Mouse (Mus musculus) heart, embryonic 16.5 days (tissue): Measurements from ENCODE around the gene Yipf1. TPM values are rescaled to one million over a fixed set of nuclear protein-coding genes. Genes with fewer than 3 reads are reported as not detected.
A peak's percentile ranks its signal among the peaks of the same experiment; 100 is the strongest.
"Not testable (repeated sequence)": the region's sequence is repeated elsewhere in the genome, so short reads cannot be mapped to it uniquely, and the experiment has no call there.

Experiments used
- ATAC-seq: fragments of 200-750 bp; cut with Nextera tagmentation; replicated peaks from 2 replicates; pipeline ENCODE4 v1.8.0; 2017; ENCODE audit warnings: moderate number of reproducible peaks; ENCODE audit not compliant: insufficient read depth, low FRiP score; ENCODE audit errors: extremely low read depth
- H3K27ac ChIP-seq: fragments of 300-500 bp; sonication (generic); 2 replicates; pipeline ENCODE4 v1.5.1; 2014; ENCODE audit warnings: mild to moderate bottlenecking, low read length, control low read depth, moderate library complexity
- H3K27me3 ChIP-seq: fragments of 300-500 bp; sonication (generic); 2 replicates; pipeline ENCODE4 v1.6.1; 2014; ENCODE audit warnings: low read length, mixed read lengths; ENCODE audit not compliant: control insufficient read depth, insufficient read depth
- H3K36me3 ChIP-seq: fragments of 300-500 bp; sonication (generic); 2 replicates; pipeline ENCODE4 v1.6.1; 2014; ENCODE audit not compliant: control insufficient read depth, insufficient read depth
- H3K4me1 ChIP-seq: fragments of 300-500 bp; sonication (generic); 2 replicates; pipeline ENCODE4 v1.6.1; 2014; ENCODE audit warnings: low read length, mixed read lengths; ENCODE audit not compliant: control insufficient read depth, insufficient read depth
- H3K4me2 ChIP-seq: fragments of 300-500 bp; sonication (generic); 2 replicates; pipeline ENCODE4 v1.6.1; 2014; ENCODE audit warnings: low read depth, mild to moderate bottlenecking, control low read depth, low read length
- H3K4me3 ChIP-seq: fragments of 300-500 bp; sonication (generic); 2 replicates; pipeline ENCODE4 v1.5.1; 2014; ENCODE audit warnings: mild to moderate bottlenecking, control low read depth, low read length
- H3K9ac ChIP-seq: fragments of 300-500 bp; sonication (generic); 2 replicates; pipeline ENCODE4 v1.6.1; 2014; ENCODE audit warnings: low read length, control low read depth
- H3K9me3 ChIP-seq: fragments of 300-500 bp; sonication (generic); replicated peaks from 2 replicates; pipeline ENCODE4 v1.6.1; 2016; ENCODE audit warnings: low read length; ENCODE audit not compliant: control insufficient read depth
- WGBS: fragments of 180-500 bp; shearing (Covaris S2); extraction: QIAGEN DNeasy Blood & Tissue Kit; methylation state at CpG from one replicate; pipeline ENCODE4 v1.1.7; 2014; 5-methylcytosine and 5-hydroxymethylcytosine counted together
- polyA plus RNA-seq: library from polyadenylated mRNA; unstranded; fragments of >200 nt; fragmentation: Nextera tagmentation; extraction: Ambion mirVana; gene quantifications from 2 replicates; pipeline ENCODE4 v1.2.1, GENCODE M21; 2015

Yipf1 gene
- polyA plus RNA-seq, 1 experiment from 2014 or later = 45.6 TPM

DNA sequence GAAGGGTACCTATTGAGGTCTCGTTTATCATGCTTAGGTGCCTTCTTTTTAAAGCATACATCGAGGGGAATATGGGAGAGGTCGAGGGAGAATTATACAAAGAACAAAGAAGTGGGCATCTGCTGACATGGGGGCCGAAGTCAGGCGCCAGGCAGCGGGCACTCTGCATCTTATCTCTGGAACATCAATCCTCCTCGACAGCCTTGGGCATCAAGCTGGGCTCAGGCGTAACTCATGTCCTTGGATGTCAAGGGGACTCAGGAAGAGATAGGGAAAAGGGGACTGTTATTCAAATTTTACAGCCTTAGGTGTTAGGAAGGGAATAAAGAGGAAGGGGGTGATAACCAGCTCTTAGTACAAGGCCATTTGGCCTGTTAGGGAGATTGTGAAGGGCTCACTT is 43.0 kb downstream of the Yipf1 start:
- not testable (repeated sequence) for ATAC-seq, H3K9me3 ChIP-seq
- WGBS = 60% methylated on average over 8 of the region's 8 CpGs

DNA sequence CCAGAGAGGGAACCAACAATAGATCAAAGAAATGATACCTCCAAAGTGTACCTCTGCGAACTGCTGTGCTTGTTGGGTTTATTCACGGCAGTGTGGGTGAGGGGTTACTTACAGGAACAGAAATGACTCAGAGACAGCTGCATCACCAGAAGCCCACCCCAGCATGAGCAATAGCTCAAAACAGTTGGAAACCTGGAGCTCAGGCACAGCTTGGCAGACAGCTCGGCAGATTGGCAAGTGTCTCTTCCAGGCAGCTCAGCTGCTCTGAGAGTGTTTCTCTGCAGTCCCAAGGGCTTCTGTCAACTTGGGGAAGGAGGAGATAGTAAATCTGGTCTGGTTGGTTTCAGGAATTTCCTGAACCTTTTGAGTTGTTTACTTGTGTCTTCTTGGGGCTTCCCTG is 44.3 kb downstream of the Yipf1 start:
- H3K4me3 ChIP-seq = no peak overlapping the region
- H3K36me3 ChIP-seq = peaks cover 4% of the 10 kb centered on the region
- no peak overlapping the region for H3K27ac ChIP-seq
- ATAC-seq = no peak
- H3K27me3 ChIP-seq = no peaks in the 10 kb centered on the region
- WGBS = 89% methylated on average over 3 of the region's 3 CpGs
- no peaks in the 10 kb centered on the region for H3K9me3 ChIP-seq
- no peak overlapping the region for H3K4me2 ChIP-seq
- H3K9ac ChIP-seq = no peak overlapping the region
- no peaks in the 10 kb centered on the region for H3K4me1 ChIP-seq

More for the DNA sequence above, 43.0 kb downstream of the Yipf1 start:
- not testable (repeated sequence) for H3K36me3 ChIP-seq, H3K27me3 ChIP-seq, H3K4me1 ChIP-seq, H3K9ac ChIP-seq, H3K4me3 ChIP-seq, H3K27ac ChIP-seq, H3K4me2 ChIP-seq

DNA sequence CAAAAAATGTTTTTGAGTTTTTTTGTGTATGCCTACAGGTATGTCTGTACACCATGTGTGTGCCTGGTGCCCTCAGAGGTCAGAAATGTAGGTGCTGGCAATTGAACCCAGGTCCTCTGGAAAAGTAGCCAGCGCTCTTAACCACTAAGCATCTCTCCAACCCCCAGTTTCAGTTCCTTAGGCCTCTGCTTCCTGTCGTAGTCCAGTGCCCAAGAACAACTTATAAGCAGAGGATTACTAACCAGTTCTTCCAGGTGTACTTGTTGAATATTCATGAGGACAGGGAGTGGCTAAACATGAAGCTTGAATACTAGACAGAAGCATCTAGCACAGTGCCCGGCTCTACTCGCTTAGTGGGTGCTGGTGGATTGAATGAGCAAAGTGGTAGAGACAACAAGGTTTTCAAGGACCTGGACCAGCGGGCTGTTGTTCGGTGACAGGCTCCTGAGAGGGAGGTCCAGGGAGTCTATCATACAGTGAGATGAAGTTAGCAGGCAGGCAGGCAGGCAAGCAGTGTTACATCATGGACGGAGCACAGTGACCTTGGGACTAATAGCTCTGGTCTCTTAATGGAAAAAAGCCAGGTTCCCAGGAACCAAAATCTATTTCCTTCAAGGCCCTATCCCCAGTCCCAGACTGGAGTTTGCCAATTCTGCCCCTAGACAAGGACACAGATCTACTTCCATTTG is 46.4 kb downstream of the Yipf1 start:
- no peak overlapping the region for H3K4me2 ChIP-seq
- no peak for ATAC-seq
- H3K4me1 ChIP-seq = no peaks in the 10 kb centered on the region
- H3K27me3 ChIP-seq = no peaks in the 10 kb centered on the region
- H3K36me3 ChIP-seq = peaks cover 4% of the 10 kb centered on the region
- 80% methylated on average over 7 of the region's 7 CpGs for WGBS
- no peaks in the 10 kb centered on the region for H3K9me3 ChIP-seq
- no peak overlapping the region for H3K4me3 ChIP-seq
- H3K27ac ChIP-seq = no peak overlapping the region
- no peak overlapping the region for H3K9ac ChIP-seq

DNA sequence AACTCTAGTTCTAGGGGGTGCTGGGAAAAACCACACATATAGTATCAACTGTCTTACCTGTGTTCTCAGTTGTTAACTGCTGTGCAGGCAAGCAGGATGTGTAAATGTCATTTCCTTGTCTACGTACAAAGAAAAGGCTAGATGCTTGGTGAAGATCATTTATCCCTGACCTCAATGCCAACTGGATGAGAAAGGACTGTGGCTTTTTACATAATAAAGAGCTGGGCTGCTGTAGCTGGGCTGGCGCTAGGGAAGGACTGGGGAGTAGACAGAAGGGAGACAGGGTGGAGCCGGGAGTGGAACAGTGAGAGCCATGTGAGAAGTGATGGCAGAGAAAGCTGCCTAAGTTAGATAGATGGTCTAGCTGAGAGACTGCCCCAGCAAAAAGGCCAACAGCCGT is 48.6 kb downstream of the Yipf1 start:
- WGBS = 65% methylated on average over 4 of the region's 4 CpGs
- Histone ChIP-seq H3K27ac (no peak overlapping the region), H3K4me2 (no peak overlapping the region), H3K4me3 (no peak overlapping the region), H3K9ac (no peak overlapping the region), H3K36me3 (peaks cover 4% of the 10 kb centered on the region), H3K4me1 (no peaks in the 10 kb centered on the region), H3K9me3 (no peaks in the 10 kb centered on the region), H3K27me3 (no peaks in the 10 kb centered on the region)
- ATAC-seq = no peak

DNA sequence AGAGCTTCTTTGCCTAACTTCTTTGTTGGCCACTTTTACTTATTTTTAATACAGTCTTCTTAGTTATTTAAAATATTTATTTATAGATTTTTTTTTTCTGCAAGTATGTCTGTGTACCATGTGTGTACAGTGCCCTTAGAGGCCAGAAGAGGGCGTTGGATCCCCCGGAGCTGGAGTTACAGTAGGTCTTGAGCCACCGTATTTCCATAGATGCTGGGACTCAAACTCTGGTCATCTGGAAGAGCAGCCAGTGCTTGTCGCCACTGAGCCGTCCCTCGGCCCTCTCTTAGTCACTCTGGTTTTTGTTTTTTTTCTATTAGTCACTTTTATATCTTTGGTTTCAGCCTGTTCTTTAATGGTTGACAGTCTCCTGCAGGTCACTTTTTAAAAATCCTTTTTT is 49.4 kb downstream of the Yipf1 start:
- Histone ChIP-seq H3K4me3 (no peak overlapping the region), H3K27me3 (no peaks in the 10 kb centered on the region), H3K36me3 (peaks cover under 1% of the 10 kb centered on the region), H3K27ac (no peak overlapping the region), H3K9me3 (no peaks in the 10 kb centered on the region), H3K4me1 (peaks cover 3% of the 10 kb centered on the region), H3K4me2 (no peak overlapping the region), H3K9ac (no peak overlapping the region)
- no peak for ATAC-seq
- 70% methylated on average over 6 of the region's 6 CpGs for WGBS

DNA sequence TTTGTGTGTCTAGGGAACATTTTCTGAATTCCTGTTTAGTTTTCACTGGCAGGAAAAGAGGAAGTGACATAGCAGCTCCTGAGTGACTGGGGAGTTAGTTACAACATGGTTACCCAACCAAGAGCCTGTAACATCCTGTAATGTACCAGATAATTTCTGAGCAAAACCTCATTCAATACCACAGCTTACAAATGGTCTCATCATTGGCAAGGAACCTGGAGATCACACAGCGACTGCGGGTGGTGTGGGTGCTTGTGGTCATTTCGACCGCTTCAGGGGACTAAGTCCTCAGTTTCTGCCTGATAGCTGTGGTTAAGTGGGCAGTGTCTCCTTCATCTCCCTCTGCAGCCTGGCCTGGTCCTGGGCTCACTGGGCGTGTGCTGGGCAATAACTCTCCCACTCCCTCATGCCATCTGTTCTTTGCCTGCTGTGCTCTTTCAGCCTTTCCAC is 50.1 kb downstream of the Yipf1 start:
- no peak overlapping the region for H3K4me2 ChIP-seq
- H3K27me3 ChIP-seq = no peaks in the 10 kb centered on the region
- no peaks in the 10 kb centered on the region for H3K36me3 ChIP-seq
- WGBS = 79% methylated on average over 5 of the region's 5 CpGs
- H3K9me3 ChIP-seq = no peaks in the 10 kb centered on the region
- no peak overlapping the region for H3K4me3 ChIP-seq
- no peak for ATAC-seq
- no peak overlapping the region for H3K27ac ChIP-seq
- peaks cover 8% of the 10 kb centered on the region for H3K4me1 ChIP-seq
- no peak overlapping the region for H3K9ac ChIP-seq

DNA sequence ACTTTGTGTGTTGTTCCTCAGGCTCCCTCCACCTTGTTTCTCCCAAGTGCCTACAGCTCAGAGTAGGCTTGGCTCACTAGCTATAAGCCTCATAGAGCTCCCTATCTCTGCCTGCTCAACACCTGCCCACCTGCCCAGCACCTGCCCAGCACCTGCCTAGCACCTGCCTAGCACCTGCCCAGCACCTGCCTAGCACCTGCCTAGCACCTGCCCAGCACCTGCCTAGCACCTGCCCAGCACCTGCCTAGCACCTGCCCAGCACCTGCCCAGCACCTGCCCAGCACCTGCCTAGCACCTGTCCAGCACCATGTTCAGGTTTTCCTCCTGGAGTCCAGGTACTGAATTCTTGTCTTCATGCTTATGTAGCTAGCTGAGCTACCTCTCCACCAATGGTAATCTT is 52.2 kb downstream of the Yipf1 start:
- not testable (repeated sequence) for H3K9me3 ChIP-seq, H3K27ac ChIP-seq, H3K27me3 ChIP-seq, H3K36me3 ChIP-seq, H3K9ac ChIP-seq, H3K4me1 ChIP-seq, ATAC-seq, H3K4me2 ChIP-seq, H3K4me3 ChIP-seq

DNA sequence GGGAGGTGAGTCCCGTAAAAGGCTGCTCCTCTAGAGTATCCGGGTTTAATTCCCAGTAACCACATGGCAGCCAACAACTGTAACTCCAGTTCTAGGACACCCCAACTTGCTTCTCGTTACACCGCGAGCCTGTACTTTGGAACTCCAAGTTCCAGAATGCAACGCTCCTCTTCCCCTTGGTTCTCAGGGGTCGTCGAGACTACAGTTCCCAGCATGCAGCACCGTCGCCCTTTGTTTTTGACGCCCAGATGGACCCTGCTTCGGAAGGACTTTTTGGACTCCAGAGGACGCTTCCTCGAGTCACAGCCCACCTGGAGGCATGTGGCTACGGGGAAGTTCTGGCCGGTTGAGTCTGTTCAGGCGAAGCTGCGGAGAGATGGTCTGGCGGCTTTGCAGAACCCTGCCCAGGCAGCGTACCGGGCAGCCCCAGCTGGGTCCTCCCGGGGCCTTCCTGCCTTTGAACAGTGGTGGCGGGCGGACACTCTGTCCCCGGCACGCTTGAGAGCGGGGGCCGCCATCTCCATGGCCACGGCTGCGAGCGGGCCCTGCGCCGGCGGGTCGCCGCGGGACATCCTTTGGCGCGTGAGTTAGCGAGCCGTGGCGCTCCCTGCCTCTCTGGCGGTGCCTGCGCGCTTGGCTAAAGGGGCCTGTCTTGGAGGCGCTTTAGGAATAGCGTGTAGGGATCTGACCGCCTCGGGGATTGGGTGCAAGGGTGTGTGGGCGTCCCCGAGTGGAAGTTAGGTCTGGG is 53.6 kb downstream of the Yipf1 start, which contains the start of gene Ndc1:
TSS of gene Ndc1 (plus strand) at position 218 of the 748 bp plus-strand sequence.
- H3K9ac ChIP-seq = peak within 1 kb of the TSS; percentile 83
- H3K4me1 ChIP-seq = peaks cover 9% of the 10 kb centered on the region
- no peaks in the 10 kb centered on the region for H3K27me3 ChIP-seq
- peak within 1 kb of the TSS; percentile 89 for H3K4me2 ChIP-seq
- H3K9me3 ChIP-seq = no peaks in the 10 kb centered on the region
- H3K36me3 ChIP-seq = peaks cover 11% of the 10 kb centered on the region
- under 1% methylated on average over 51 of the region's 51 CpGs for WGBS
- peak within 1 kb of the TSS; percentile 68 for H3K4me3 ChIP-seq
- ATAC-seq = peak; percentile 99
- peak within 1 kb of the TSS; percentile 92 for H3K27ac ChIP-seq

DNA sequence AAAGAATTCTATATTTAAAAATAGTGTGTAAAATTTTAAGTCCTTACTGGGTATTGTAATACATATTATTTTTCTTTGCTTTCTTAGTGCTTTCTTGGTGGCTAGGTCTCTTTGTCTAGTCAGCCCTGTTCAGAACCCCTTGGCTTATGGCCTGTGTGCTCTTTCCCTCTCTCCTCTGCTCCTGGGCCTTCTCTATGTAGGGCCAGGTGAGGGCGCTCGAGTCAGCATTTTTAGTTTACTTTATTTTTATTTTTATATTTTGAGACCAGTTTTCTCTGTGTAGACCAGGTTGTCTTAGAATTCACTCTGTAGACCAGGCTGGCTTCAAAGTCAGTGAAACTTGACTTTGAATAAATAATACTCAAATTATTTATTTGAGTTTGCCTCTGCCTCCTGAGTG is 58.1 kb downstream of the Yipf1 start:
- no peak overlapping the region for H3K4me2 ChIP-seq
- ATAC-seq = no peak
- no peaks in the 10 kb centered on the region for H3K9me3 ChIP-seq
- H3K36me3 ChIP-seq = peaks cover 24% of the 10 kb centered on the region
- H3K4me1 ChIP-seq = peaks cover 19% of the 10 kb centered on the region
- 47% methylated on average over 2 of the region's 2 CpGs for WGBS
- no peak overlapping the region for H3K4me3 ChIP-seq
- H3K27me3 ChIP-seq = no peaks in the 10 kb centered on the region
- no peak overlapping the region for H3K9ac ChIP-seq
- no peak overlapping the region for H3K27ac ChIP-seq
